Mouse (Mus musculus): Measurements from ENCODE around the gene Ppp3ca.

Gene Ppp3ca

DNA sequence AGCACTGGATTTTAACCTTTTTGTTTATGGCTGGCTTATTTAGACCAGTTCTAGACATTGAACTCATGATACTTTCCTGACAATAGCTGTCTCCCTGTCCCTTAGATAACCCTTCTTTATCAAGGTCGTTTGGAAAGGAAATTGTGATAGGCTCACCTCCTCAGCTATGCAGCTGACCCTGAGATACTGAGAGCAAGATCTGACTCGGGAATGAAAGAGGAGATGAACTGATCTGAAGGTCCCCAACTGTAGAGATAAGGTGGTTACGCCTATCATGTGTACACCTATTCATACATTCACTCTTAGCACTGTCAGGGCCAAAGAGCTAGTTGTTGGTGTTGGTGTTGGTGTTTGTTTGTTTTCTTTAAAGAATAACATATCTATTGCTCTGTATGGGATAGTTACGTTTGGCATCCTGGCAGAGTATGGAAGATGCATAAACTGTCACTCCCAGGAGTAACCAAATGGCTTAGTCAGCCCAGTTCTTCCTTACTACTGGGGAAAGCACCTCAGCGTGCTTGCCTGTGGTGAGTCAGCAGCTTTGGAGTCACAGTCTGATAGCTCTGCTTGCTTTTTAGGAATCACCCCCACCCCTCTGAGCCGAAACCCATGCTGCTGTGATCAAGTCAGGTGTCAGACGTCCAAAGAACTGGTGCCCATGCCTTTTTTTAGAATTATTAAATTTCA is 91.5 kb downstream of the Ppp3ca start:
- intact Hi-C loops (cut with DNase I), result no loop called here

DNA sequence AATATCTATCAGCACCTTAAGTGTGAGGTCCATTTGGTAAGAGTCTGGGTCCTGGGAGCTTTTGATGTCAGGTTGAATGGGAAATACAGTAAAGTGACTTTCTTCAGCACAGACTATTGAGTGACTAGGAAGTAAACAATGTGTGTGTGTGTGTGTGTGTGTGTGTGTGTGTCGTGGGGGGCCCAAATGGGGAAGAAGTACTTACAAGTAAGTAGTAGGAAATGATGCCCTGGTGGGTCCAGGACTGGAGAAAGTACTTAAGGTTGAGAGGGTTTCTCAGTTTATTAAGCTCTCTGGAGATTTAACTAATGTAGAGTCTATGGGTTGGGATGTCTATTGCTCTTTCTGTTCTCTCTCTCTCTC is 92.0 kb downstream of the Ppp3ca start:
- intact Hi-C loops (cut with DNase I), result no loop called here

DNA sequence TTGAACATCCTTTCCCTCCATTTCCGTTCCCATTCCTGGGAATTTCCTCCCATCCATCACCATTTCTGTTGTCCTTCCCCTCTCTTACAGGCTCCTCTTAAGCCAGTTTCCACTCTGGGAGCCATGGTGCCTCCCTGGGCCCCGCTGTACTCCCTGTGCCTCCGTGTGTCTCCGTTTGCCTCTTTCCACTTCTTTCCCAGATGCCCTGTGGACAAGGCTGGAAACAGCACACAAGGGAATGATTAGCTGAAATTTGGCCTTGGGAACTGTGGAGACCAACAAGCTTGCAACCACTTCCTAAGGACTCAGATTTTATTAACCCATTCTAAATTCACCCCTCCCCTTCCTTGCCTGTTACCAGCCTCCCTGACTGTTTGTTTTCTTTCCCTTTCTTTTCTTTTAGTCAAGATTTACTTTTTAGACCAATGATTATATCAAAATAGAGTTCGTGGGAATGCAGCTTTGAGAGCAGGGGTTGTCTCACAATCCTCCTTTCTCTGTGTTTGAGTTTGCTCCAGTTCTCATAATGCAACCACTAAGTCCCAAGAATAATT is 93.9 kb downstream of the Ppp3ca start:
- intact Hi-C loops (cut with DNase I), result no loop called here

DNA sequence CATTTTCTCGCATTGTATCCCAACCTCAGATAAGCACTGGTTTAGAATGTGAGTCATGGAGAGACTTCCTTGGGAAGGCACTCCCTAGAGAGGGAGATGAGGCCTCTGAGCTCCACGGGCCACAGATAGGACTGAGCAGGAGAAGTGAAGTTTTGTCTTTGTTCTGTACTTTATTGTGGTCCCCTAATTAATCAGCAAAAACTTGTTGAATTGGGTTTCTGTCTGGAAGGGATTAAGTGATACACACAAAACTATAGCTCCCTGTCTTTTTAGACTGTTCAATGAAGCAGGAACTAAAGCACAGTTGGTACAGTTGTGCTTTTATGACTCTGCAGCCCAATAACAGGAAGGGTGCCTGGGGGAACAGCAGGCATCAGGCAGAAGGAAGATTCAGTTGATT is 95.6 kb downstream of the Ppp3ca start:
- intact Hi-C loops (cut with DNase I), result no loop called here

DNA sequence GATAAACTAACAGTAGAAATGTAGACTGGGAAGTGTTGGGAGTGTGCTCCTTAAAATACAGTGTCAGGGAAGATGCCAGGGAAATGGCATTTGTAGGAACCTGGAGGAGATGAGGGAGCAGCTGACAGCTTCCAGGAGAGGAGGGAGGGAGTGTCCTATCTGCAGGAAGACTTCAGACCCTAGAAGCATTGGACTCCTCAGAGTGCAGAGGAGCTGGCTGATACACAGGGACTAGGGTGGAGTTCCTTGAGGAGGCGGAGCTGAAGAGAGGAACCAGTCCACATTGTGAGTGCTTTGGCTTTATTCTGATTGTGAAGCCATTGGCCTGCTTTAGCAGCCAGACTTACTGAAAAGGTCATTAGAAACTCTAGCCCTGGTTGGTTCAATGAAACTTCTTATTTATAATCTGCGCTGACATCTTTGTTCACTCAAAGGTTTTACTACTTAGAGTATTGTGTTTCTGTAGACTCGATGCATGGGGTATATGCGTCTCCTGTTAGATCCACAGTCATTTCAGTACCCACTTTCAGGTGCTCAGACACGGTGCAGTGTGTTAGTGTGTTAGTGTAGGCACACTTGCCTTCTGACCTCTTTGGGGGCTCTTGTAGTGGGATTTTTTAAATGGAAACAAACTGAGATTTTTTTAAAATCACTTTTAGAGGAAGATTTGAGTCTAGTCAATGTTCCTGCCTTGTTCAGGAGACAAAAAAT is 99.0 kb downstream of the Ppp3ca start:
- intact Hi-C loops (cut with DNase I), result no loop called here

DNA sequence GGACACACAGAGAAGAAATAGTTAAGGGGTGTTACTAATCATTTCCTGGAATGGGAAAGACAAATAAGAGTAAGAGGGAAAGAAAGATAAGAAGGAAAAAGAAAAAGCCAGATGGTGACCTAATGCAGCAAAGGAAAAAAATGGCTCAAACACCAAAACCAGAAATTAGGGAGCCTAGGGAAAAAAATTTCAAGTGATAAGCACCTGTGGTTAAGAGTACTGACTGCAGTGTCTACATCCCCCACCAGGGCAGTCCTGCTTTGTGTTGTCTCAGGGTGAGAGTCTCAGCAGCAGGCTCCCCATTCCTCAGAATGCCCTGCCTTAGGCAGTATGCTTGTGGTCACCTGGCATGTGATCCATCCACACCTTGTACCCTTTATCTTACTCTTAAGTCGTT is 99.6 kb downstream of the Ppp3ca start:
- intact Hi-C loops (cut with DNase I), result no loop called here

DNA sequence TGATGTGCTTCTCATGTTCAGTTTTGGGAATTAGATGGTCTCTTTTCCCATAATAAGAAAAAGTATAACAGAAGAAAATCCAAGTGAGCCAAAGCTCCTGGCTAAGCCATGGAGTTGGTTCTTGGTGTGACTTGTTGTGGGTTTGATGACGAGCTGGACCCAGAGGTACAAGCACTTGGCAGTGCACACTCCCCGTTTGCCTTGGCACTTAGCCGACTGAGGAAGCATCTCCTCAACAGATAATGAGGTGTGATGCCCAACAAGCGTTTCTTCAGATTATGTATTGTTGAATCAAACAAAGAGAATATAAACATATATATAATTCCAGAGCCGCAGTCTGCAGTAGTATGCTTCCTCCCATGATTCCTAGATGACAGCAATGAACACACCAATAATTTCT is 101.8 kb downstream of the Ppp3ca start:
- intact Hi-C loops (cut with DNase I), result no loop called here

DNA sequence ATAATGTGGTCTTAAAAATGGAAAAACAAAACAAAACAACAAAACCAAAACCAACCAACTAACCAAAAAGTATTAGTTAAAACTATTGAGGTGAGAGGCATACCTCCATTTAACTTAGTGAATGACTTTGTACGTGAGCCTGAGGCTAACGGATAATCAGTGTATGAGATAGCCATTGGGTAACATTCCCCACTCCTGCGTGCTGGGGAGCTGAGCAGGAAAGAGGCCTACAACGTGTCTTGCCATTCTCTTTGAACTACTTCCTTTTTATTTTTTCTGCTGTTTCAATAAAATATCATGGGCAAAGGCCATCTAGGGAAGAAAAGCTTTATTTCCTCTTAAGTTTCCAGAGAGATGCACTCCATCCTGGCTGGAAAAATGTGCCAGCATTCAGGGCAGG is 103.3 kb downstream of the Ppp3ca start:
- intact Hi-C loops (cut with DNase I), result no loop called here

DNA sequence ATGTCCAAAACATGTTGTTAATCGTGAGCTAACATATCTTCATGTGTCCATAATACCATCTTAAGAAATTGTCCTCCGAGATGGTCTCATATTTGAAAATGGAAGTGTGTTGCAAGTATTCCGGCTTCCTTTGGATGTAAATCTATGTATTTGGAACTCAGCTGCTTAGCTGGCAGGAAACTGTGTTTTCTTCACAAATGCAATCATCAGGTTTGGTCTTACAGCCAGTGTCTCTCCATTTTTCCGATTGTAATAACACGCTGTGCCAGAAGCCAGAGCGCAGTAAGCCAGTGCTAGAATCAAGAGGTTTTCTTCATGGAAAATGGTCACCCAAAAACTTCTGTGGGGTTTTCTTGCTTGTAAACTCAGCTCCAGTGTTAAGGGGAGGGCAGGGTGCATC is 104.3 kb downstream of the Ppp3ca start:
- intact Hi-C loops (cut with DNase I), result no loop called here

DNA sequence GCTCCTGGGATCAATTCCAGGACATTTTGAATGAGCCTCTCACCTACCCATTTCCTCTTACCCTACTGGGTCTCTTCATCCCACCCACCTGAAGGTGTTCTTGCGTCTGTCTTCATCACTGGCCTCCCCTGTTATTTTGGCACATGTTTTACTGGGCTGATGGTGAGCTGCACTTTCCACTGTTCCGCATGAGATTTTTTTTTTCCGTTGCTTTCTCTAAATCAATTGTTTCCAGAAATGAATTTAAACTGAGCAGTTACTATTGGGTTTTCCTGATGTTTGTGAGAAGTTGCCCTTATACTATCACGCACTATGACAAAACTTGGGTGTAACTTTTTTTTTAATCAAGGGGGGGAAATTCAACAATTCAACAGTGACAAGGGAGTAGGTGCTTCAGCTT is 106.6 kb downstream of the Ppp3ca start:
- intact Hi-C loops (cut with DNase I), result no loop called here

DNA sequence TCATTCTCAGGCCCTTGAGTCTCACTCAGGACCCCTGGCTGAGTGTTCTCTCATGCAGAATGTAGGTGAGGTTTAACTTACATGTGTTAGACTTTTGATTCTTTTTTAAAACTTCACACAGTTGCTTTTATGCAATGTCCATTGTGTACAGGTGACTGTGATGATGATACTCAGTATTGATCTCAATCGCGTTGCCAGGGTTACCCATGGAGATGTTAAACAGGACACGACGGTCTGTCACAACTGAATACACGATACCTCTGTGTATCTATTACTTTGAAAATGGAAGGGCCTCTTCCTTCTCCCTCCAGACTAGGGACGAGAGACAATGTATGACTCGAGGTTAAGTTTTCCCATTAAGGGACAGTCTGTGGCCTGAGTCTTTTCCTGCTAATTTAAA is 107.5 kb downstream of the Ppp3ca start:
- intact Hi-C loops (cut with DNase I), result no loop called here

DNA sequence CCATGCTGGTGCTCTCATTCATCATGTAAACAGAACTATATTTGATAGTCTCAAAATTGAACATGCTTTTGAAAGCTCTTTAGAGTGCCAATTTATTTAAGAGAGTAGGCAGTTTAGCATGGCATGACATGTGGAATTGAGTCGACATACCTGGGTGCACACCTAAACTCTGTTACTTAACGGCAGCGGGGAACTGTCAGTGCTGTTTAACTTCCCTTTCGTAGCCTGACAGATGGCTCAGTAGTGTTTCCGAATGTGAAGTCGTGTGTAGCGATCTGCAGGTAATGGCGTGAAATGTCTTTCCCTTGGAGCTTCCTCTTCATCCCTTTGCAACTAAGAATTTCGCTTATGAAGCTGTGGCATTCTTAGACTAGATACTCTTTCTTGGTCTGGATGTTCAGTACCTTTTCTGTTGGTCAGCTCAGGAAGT is 107.9 kb downstream of the Ppp3ca start:
- intact Hi-C loops (cut with DNase I), result no loop called here

DNA sequence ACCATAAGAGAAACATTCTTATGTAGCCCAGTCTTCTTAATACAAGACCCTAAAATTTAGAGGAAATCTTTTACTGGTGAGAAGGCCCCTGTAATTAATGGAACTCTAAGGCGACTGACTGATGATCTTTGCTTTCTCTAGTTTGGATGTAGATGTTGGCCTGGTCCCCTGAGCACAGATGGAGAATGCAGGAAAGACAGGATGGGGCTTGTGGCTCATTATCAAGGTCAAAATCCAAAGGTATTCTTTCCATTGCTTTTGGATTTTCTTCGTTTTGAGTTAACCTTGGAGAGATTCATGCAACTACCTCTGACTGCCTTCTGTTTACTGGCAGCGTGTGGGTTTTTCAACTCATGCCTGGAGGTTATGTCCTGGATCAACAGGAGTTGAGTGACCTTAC is 110.4 kb downstream of the Ppp3ca start:
- intact Hi-C loops (cut with DNase I), result no loop called here

DNA sequence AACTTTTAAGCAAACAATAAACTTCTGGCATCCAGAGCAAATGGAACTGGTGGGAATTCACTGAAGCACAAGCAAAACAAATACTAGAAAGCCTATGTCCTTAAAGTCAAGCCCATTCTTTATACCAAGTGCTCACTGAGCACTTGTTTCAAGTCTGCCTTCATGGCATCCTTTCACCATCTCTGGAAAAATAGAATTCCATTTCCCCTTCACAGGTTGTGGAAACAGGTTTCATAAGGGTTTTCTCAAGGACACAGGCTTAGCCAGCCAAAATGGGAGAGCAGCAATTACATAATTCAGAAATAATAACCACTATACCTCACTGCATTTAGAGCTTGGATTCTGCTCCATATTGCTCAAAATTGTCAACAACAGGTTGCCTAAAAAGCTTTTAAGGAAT is 112.1 kb downstream of the Ppp3ca start:
- intact Hi-C loops (cut with DNase I), result no loop called here

DNA sequence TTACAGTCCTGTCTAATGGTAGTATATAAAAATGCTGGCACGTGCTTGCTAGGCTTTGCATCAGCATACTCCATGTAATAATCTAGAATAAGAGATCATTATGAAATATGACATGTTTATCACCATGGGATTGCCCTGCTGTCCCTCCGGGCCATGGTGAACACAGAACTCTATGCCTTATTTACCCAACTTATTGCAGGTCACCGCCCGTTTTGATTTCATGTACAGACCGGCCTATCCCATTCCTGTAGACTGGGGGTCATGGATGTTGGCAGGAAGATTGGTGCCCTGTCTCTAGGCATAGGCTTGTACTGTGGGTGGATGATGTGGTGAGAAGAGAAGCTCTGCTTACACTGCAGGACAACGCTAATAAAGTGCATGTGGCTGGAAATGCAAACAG is 115.8 kb downstream of the Ppp3ca start:
- intact Hi-C loops (cut with DNase I), result no loop called here

DNA sequence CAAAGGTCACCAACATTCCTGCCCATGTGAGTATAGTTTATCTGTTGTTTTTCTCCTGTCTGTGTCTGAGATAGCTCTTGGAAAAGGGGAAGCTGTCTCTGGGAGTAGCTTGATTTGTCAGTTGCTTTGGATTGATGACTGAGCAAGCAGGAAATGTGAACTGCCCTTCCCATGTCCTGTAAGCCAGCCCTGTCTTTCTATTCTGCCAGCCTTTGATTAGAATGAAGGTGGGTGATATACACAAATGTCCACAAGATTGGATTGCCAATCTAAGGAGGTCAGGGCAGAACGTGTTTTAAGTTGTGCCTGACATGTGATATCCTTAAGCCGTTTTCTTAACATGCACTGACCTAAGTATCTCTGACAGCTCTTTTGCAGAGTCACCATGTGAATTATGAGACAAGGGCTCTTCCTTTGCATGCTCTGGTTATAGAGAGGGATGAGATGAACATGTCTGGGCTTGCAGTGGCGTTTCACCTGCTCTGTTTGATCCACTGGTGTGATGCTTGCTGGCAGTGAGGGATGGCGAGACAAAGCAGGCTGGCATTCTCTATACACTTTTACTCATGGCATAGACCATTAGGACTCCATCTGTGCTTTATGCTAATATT is 120.4 kb downstream of the Ppp3ca start:
- intact Hi-C loops (cut with DNase I), result no loop called here

DNA sequence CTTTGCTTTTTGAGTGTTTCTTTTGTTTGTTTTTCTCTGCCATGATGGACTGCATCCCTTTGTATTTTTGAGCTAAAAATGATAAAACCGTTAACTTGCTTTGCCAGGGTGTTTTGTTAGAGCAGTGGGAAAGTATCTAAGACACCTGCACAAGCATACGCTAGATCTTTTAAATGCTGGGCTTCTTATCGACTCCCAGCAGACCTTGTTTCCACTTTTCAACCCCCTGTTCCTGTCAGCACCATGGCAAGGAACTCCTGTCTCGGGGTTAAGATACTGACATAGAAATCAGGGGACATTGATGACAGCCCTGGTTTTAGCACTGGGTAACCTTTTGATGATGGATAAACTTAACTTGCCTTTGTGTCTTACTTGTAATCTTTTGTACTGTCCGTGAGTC is 121.5 kb downstream of the Ppp3ca start:
- intact Hi-C loops (cut with DNase I), result no loop called here

DNA sequence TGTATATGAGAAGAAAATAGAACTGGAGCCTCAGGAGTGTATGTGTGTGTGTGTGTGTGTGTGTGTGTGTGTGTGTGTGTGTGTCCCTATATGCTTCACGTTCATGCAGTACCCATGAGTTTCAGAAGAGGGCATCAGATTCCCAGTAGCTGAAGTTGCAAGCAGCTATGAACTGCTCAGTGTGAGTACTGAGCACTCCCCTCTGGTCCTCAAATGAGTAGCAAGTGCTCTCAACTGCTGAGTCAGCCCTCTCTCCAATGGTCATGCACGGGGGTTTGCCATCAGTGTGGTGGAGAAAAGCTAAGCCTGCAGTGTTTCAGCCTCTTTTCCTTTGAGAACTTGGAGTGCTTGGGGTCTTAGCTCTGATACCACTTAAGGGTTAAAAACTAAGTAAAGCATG is 122.0 kb downstream of the Ppp3ca start:
- intact Hi-C loops (cut with DNase I), result no loop called here

DNA sequence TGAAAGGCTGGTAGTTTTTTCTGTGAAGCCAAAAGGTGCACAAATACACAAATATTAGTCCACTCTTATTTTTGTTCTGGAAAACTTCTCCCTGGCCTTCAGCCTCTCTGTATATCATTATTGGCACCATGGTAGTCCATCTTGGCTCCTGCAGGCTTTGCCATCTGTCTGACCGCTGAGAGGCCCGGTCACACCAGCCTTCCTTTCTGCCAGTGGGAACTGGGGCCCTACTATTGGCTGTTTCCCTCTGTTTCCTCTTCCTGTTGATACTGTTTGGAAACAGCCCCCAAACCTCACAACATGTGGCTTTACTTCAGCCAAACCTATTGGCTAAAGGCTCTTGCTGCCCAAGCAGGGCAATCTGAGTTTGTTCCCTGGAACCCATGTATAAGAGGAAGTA is 123.5 kb downstream of the Ppp3ca start:
- intact Hi-C loops (cut with DNase I), result no loop called here

DNA sequence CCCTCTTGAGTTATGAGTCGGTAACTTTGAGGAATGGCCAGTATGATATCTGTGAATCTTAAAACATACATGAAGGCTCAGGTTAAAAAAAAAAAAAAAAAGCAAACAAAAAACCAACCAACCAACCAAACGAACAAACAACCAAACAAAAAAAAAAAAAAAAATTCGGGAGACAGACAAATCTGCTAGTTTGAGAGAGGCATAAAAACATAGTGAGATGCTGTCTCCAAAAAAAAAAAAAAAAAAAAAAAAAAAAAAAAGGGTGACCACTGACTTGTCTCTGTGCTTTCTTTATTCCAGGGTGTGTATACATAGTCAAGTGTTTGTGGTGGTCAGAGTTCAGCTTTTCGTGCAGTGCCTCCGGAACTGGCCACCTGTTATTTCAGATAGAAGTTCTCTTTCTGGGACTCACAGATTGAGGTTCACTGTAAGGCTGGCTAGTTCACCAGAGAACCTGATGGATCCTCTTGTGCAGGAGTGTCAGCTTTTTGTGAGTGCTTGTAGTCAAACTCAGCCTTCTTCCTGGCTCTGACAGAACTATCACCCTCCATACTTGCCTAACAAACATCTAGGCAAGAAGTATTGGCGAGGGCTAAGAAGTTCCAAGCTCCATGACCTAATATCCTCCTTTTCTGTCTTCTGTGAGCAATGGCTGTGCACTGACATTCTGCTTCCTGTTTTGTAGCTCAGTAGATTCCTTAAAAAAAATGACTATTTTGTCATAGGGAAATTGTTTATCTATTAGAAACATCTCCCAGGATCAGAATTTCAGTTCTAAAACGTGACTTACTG is 124.7 kb downstream of the Ppp3ca start:
- intact Hi-C loops (cut with DNase I), result no loop called here

DNA sequence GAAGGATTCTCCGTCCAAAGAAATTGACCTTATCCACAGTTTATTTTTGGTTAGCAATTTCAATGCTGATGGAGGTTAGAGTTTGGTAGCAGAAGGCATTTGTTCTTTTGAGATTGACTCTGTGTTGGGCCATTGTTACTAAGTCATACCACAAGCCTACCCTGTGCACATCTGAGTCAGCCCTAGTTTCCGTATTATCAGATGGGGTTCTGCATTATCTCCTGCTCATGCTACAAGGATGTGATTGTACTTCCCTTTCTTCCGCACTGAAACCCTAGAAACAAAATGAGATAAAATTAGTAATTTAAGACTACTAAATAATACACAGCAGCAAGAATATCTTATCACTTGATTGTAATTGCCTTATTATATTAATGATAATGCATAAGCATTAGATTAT is 129.0 kb downstream of the Ppp3ca start:
- intact Hi-C loops (cut with DNase I), result no loop called here

DNA sequence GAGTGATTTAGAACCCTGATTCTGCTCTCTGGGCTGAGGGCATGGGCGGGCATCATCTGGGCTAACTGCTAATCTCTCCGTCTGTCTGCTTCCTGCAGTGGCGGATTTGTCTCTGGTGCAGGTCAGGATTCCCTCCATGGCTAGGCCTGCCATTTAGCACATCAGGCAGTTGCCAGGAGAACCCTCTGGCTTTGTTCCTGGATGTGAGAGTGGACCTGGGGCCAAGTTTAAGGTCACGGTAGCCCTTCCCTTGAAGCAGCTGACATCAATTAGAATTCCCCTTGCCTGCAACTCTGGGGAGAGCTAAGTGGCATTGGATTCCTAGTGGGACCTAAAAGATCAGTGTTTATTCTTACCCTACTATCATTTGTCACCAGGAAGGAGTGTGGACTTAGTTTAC is 132.7 kb downstream of the Ppp3ca start:
- intact Hi-C loops (cut with DNase I), result no loop called here
